Mouse (Mus musculus) brain, embryonic 14.5 days (tissue): ENCODE results near the gene Cyp2w1. TPM values are rescaled to one million over a fixed set of nuclear protein-coding genes. Genes with fewer than 3 reads are reported as not detected.
A peak's percentile ranks its signal among the peaks of the same experiment; 100 is the strongest.

Experiments
- DNase-seq: peaks from one replicate; pipeline ENCODE4 v3.0.0-alpha.2; 2011; ENCODE audit warnings: low read depth
- CTCF ChIP-seq: fragments of 200-500 bp; IDR thresholded peaks from 2 replicates; pipeline ENCODE4 v1.5.1; 2012; ENCODE audit warnings: inconsistent platforms, mild to moderate bottlenecking, moderate library complexity, borderline replicate concordance; ENCODE audit not compliant: insufficient read depth, insufficient read length; ENCODE audit errors: extremely low read depth
- POLR2A ChIP-seq: fragments of 200-500 bp; IDR thresholded peaks from 2 replicates; pipeline ENCODE4 v1.6.1; 2012; ENCODE audit warnings: mild to moderate bottlenecking, inconsistent platforms, borderline replicate concordance; ENCODE audit not compliant: poor library complexity, insufficient read depth, insufficient read length, severe bottlenecking; ENCODE audit errors: extremely low read depth
- polyA plus RNA-seq: library from polyadenylated mRNA; depleted of rRNA; stranded (reverse); fragments of >200 nt; gene quantifications from 2 replicates; pipeline ENCODE4 v1.2.3, GENCODE M21; 2012; rRNA removed

Cyp2w1 gene
- polyA plus RNA-seq, 1 experiment: 1.7 TPM

DNA sequence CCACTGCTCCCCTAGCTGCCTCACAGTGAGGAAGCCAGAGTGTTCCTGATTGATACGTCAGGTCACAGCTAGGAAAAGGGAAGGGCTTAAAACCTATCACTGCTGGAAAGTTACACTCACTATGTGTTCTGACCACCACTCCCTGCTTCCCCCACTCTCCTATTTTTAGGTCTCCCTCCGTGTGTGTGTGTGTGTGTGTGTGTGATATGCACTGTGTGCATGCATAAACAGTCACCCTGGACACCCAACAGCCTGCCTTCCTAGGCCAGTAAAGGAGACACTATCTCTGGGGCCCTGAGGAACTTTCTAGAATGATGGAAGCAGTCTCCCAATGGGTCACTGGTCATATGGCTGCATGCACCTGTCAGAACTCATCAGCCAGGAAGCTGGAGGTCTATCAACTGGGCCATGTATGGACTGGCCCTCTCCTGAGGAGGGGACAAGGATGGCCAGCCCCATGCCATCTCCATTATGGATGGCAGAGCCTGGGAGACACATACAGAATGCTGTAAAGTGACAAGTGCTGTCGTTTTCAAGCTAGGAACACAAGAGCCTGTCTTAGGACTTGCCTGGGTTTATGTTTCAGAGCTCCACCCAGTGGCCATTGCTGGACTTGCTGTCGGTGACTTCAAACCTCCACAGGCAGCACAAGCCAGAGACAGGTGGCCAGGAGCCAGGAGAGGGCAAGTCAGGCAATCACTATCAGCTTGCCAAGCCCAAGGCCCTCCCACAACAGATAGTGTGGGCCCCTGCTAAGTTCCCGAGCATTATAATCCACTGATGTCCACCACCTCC, 45.7 kb downstream of the Cyp2w1 start:
- DNase-seq: peak; percentile 95
- TF ChIP-seq CTCF: peak; percentile 88
- TF ChIP-seq POLR2A: no peak

DNA sequence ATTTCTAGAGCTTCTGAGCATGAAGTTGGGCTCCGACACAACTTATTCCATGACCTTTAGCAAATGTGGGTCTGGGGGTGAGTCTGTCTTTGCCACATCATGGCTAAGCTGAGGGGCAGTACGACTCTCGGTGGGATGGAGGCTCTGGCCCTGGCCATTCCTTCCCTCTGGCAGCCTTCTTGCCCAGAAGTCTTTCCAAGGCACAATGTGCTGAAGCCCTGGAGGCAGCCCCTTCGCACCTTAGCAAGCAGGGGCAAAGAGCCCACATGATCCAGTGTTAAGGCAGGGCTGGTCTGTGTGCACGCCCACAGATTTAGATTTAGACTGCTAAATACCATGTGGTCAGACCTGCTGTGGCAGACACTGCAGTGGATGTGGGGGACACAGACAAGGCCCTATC, 46.4 kb downstream of the Cyp2w1 start:
- DNase-seq: no peak

DNA sequence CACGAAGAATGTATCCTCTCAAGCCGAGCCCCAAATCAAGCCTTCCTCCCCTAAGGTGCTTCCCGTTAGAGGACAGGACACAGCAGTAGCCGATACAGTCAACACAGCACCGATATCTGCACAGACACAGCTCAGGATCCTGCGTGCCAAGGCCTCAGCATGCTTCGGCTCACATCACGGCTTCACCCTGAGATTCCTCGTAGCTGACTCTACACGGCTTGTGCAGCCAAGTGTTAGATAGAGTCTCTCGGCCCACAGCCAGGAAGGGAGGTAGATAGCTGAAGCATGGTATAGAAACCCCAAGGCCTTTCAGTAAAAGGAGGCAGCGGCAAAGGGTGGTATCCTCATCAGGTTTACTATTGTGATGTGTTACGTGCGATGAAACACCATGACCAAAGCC, 47.6 kb downstream of the Cyp2w1 start:
- DNase-seq: no peak
- TF ChIP-seq POLR2A: no peak
- TF ChIP-seq CTCF: no peak

More for the DNA sequence above, 46.4 kb downstream of the Cyp2w1 start:
- TF ChIP-seq POLR2A (no peak), CTCF (no peak)

DNA sequence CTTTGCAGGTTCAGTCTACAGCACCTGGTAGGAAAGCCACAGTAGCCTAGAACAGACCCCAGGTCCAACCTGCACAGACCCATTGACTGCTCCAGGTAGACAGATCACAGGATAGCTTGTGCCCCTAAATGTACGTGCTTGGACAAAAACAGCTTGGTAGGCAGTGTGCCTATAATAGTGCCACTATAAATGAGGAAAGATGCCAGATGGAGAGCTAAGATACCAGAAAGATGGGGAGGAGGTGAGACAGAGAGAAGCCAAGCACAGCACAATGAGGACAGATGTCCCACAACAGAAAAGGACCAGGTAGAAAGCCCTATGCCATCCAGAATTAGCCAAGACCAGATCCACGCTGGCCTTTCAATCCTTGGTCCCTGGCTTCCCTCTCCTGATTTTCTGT, 49.7 kb downstream of the Cyp2w1 start:
- TF ChIP-seq CTCF (no peak), POLR2A (no peak)
- DNase-seq: no peak

DNA sequence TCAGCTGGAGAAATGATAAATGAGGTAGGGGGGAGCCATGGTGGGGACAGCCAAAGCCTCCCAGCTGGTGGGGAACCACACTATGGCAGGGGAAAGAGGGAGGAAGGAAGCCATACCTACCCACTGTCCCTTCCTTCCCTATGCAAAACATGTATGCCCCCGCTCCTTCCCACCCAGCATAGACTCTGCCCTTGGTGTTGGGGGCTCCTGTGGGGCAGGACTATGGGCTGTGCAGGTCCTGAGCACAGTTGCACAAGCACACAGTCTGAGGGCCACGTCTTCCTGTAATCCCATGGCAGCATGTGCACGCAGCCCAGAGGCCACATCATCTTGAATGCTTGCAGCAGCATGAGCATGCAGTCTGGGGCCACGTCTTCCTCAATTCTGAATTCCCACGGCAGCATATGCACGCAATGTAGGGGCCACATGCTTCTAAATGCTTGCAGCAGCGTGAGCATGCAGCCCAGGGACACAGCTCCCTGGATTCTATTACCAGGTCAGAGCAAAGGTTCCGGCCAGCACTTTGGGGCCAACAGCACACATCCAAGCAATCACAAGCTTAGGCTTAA, 51.4 kb downstream of the Cyp2w1 start:
- no peak for DNase-seq
- no peak for TF ChIP-seq CTCF
- TF ChIP-seq POLR2A: no peak

DNA sequence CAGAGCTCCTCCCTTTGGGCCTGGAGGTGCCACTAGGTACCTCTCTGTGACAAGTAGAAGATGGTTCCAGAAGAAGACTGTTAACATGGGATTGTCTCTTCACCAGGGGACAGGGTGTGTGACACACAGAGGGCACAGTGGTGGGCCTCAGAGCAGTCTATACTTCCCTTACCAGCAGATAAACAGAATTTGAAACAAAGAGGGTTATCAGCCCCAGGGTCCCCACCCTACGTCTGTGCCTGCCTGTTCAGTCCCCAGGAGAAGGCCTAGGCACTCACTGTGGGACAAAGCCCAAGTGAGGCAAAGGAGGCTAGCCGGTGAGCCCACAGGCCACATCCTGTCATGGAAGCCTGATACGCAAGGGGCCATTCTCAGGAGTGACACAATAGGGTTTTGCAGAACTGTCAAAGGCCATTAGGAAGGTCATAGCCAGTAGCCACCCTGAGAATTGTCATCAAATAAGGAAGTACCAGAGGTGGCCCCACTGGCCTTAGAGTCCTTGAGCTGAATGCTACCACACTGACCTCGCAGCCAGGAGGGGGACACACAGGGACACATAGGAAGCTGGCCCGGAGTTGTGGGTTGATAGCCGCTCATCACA, 52.5 kb downstream of the Cyp2w1 start, which contains the start of gene C130050O18Rik:
Gene C130050O18Rik, plus strand, starts transcription at position 480 of the 601 bp plus-strand sequence.
- TF ChIP-seq POLR2A (no peak), CTCF (no peak)
- no peak for DNase-seq

DNA sequence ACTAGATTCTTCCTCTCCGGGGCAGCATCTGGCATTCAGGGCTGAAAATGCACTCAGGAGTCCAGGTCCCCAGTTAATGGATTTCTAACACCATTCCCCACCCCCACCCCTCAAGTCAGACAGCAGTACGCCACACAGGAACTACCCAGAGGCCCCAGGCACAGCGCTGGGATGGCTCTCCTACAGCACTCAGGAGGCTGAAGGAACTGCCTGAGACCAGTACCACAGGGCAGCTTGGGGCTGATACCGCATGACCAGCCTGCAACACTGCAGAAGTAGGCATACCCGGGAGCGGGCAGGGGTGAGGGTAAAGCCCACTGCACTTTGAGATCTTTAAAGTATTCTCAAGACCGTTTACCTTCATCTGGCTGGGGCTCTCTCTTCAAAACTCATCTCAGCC, 53.1 kb downstream of the Cyp2w1 start:
- no peak for TF ChIP-seq CTCF
- TF ChIP-seq POLR2A: no peak
- no peak for DNase-seq

DNA sequence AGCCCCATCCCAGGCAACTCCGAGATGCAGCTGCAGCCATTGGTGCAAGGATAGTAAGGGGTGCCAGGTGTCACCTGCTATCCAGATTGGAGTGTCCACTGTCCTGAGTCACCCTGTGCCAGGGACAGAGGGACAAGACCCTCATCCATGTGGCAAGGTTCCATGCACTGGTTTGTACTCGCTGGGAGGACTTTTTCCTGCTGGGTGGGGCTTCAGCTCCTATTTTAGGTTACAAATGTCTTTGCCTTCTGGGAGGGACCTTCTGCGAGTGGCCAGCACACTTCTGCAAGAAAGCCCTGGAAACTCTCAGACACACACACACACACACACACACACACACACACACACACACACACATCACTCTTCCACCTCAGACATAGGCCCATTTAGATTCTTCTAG, 53.5 kb downstream of the Cyp2w1 start:
- DNase-seq: no peak
- no peak for TF ChIP-seq CTCF
- no peak for TF ChIP-seq POLR2A

Other genes with a start within 250 kb of the Cyp2w1 start
- 148 and 202 TPM in 2 replicates for gene Prkar1b, start 202.6 kb upstream of the Cyp2w1 start, polyA plus RNA-seq
- 12.6 and 14.9 TPM in 2 replicates for gene Dnaaf5, start 202.4 kb upstream of the Cyp2w1 start, polyA plus RNA-seq
- gene Sun1, start 152.0 kb upstream of the Cyp2w1 start, polyA plus RNA-seq: 72.7 and 75.2 TPM in 2 replicates
- gene Get4, start 100.3 kb upstream of the Cyp2w1 start, polyA plus RNA-seq: 93.2 and 122 TPM in 2 replicates
- gene Adap1, start 27.0 kb upstream of the Cyp2w1 start, polyA plus RNA-seq: 40.8 and 66.4 TPM in 2 replicates
- 123 and 149 TPM in 2 replicates for gene Cox19, start 1.2 kb upstream of the Cyp2w1 start, polyA plus RNA-seq
- gene Gpr146, start 25.1 kb downstream of the Cyp2w1 start, polyA plus RNA-seq: 1.5 and 2.0 TPM in 2 replicates
- gene C130050O18Rik, start 52.7 kb downstream of the Cyp2w1 start, polyA plus RNA-seq: 0.20 and 0.33 TPM in 2 replicates
- 6.5 and 6.8 TPM in 2 replicates for gene Gper1, start 70.5 kb downstream of the Cyp2w1 start, polyA plus RNA-seq
- 12.3 and 13.4 TPM in 2 replicates for gene 3110082I17Rik, start 107.9 kb downstream of the Cyp2w1 start, polyA plus RNA-seq
- gene Zfand2a, start 131.9 kb downstream of the Cyp2w1 start, polyA plus RNA-seq: 21.2 and 28.0 TPM in 2 replicates
- gene Uncx, start 190.9 kb downstream of the Cyp2w1 start, polyA plus RNA-seq: 26.5 and 42.0 TPM in 2 replicates